In the genomic region with DNA sequence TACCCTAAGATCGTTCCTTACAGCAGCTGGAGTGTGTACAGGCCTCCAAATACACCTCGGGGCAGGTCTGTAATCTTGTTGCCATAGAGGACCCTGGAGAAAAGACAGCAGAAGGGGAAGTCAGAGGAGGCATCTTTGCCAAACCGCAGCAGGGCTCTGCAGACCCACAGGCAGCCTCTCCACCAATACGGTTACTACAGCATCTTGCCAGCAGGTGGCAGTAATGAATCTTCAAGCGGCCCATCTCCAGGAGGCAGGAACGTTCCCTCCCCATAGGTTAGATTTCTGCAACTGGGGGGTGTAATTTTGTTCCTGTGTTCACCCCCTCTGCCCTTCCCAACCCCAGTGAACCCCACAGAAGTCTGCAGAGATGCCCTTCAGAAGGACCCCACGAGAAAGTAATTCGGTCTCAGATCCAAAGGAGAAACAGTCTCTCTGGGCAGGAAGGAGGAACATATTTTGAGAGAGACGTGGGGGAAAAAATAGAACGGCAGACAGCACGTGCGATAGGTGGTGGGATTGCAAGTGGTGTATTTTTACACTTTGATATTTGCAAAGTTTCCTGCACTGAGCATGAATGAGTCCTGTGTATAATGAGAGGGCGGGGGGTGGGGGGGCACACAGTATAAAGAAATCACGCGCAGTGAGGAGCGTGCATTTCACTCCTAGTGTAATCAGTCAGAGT, we compare ENCODE assay signal across 8 mouse cellular contexts.
DNase-seq lines count a peak whose midpoint lies in the region; ATAC-seq and TF ChIP-seq lines count a peak whose summit lies in the region.

No protein-coding gene starts in this region.

- no peaks in the 10 kb centered on the region for H3K36me3 ChIP-seq in liver, embryonic 13.5 days

- H3K9me3 ChIP-seq in liver, embryonic 13.5 days (replicated peaks), result no peaks in the 10 kb centered on the region

- DNase-seq in 3T3-L1 (ENCODE audit: low read depth, low spot score) (peak; percentile 89), R1 (ENCODE audit: low read depth, low spot score) (peak; percentile 74)
- peak; percentile 63 to 77 for DNase-seq in cerebellum, postnatal 36 days
- peak; percentile 67 for DNase-seq in gastrocnemius, adult 2 months
- DNase-seq in kidney, adult 8-10 months, result peak; percentile 27 to 64
- DNase-seq in liver, embryonic 13.5 days, result peak; percentile 37
- peak; percentile 87 for DNase-seq in thymus, postnatal 0 days (ENCODE audit: low spot score)

- TF ChIP-seq POLR2A in olfactory bulb, adult 2 months (IDR thresholded peaks at IDR 0.05; ENCODE audit: insufficient read depth, low read depth, low read length), result no peak

- no peak overlapping the region for H3K9ac ChIP-seq in liver, embryonic 13.5 days

- no peak overlapping the region for H3K27ac ChIP-seq in gastrocnemius, adult 2 months
- no peak overlapping the region for H3K27ac ChIP-seq in liver, embryonic 13.5 days
- H3K27ac ChIP-seq in olfactory bulb, adult 2 months (ENCODE audit: insufficient read depth, low read depth, low read length), result no peak overlapping the region

- peaks cover 12% of the 10 kb centered on the region; the same call in 1 of the 2 replicates for H3K27me3 ChIP-seq in liver, embryonic 13.5 days

- no peak overlapping the region for H3K4me2 ChIP-seq in liver, embryonic 13.5 days

- WGBS in liver, embryonic 13.5 days (ENCODE audit: insufficient replicate concordance), result 28% methylated on average over 16 of the region's 16 CpGs
- WGBS in olfactory bulb, adult 2 months, result 30% methylated on average over 16 of the region's 16 CpGs

- no peak overlapping the region for H3K4me3 ChIP-seq in gastrocnemius, adult 2 months
- no peak overlapping the region for H3K4me3 ChIP-seq in liver, embryonic 13.5 days (replicated peaks)
- no peak overlapping the region for H3K4me3 ChIP-seq in olfactory bulb, adult 2 months (ENCODE audit: insufficient read depth, low read depth, low read length)

- peak; percentile 83 for TF ChIP-seq CTCF in gastrocnemius, adult 2 months (IDR thresholded peaks at IDR 0.05)
- TF ChIP-seq CTCF in olfactory bulb, adult 2 months (IDR thresholded peaks at IDR 0.05; ENCODE audit: insufficient read depth, low read depth, low read length), result peak; percentile 64; the same call in 1 of the 2 replicates

- ATAC-seq in liver, embryonic 13.5 days (ENCODE audit: low read depth), result no peak

- intact Hi-C loops in gastrocnemius, adult 2 months (cut with DNase I), result no loop called here

- H3K4me1 ChIP-seq in liver, embryonic 13.5 days (replicated peaks), result no peaks in the 10 kb centered on the region
- H3K4me1 ChIP-seq in olfactory bulb, adult 2 months (ENCODE audit: control insufficient read depth, insufficient read depth, low read length), result peaks cover 23% of the 10 kb centered on the region

Comparison
In these comparisons a context has a peak if more than half of its experiments do, and no peak if none do; other contexts are left out.
1. DNase-seq: peak in every context shown above with its lines; median percentile 89 in 3T3-L1; 87 in thymus, postnatal 0 days; 74 in R1; 70 in cerebellum, postnatal 36 days; 67 in gastrocnemius, adult 2 months; 46 in kidney, adult 8-10 months; 37 in liver, embryonic 13.5 days.